Mouse (Mus musculus): ENCODE results near the gene Opn3. TPM values are rescaled to one million over a fixed set of nuclear protein-coding genes. Genes with fewer than 3 reads are reported as not detected.

The Opn3 gene
- total and polyA plus RNA-seq, 2 experiments from 2014 or later = 6.7 to 22.0 TPM

DNA sequence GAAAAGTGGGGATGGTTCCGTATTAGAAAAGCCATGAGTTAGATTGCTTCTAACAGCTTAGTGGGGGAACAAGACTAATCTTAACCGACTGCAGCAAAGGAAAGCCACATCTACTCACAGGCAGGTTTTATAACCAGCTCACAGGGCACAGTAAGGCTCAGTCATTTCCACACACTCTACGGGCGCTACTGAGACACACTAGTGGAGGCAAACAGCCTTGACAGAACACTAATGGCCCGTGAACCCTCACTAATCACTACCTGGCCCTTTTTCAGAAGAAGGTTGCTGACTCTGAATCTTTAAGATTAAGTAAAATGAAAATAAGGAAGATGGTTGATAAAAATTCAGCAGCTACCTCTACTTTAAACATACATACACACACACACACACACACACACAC lies 15.0 kb upstream of the Opn3 start:
- ATAC-seq (ENCODE audit: insufficient read depth, low read depth) (no peak), DNase-seq (ENCODE audit: low spot score) (no peak)
- 73% methylated on average over 5 of the region's 5 CpGs for WGBS
- Histone ChIP-seq H3K9ac (replicated peaks; ENCODE audit: low read depth, low read length) (no peak overlapping the region), H3K36me3 (replicated peaks; ENCODE audit: control insufficient read depth, insufficient read depth, low read length) (no peaks in the 10 kb centered on the region), H3K4me2 (ENCODE audit: low read depth, low read length) (no peak overlapping the region), H3K9me3 (replicated peaks; ENCODE audit: control insufficient read depth, low read length) (no peaks in the 10 kb centered on the region), H3K27me3 (ENCODE audit: control insufficient read depth, insufficient read depth, low read length) (no peaks in the 10 kb centered on the region), H3K4me3 (ENCODE audit: low read depth, low read length) (no peak overlapping the region), H3K27ac (ENCODE audit: low read depth) (no peak overlapping the region), H3K4me1 (ENCODE audit: control insufficient read depth, insufficient read depth) (no peaks in the 10 kb centered on the region)
- TF ChIP-seq EP300 (IDR thresholded peaks at IDR 0.05; ENCODE audit: low read depth) (no peak), CTCF (IDR thresholded peaks at IDR 0.05; ENCODE audit: low read depth) (no peak)

GRCm38 (mm10) chr1:175701145-175701544 lies 8.6 kb upstream of the Opn3 start:
- TF ChIP-seq EP300 (IDR thresholded peaks at IDR 0.05; ENCODE audit: low read depth) (no peak), CTCF (IDR thresholded peaks at IDR 0.05; ENCODE audit: low read depth) (no peak)
- Histone ChIP-seq H3K9me3 (replicated peaks; ENCODE audit: control insufficient read depth, low read length) (no peaks in the 10 kb centered on the region), H3K36me3 (replicated peaks; ENCODE audit: control insufficient read depth, insufficient read depth, low read length) (no peaks in the 10 kb centered on the region), H3K27ac (ENCODE audit: low read depth) (no peak overlapping the region), H3K4me2 (ENCODE audit: low read depth, low read length) (no peak overlapping the region), H3K4me1 (ENCODE audit: control insufficient read depth, insufficient read depth) (no peaks in the 10 kb centered on the region), H3K4me3 (ENCODE audit: low read depth, low read length) (no peak overlapping the region), H3K27me3 (ENCODE audit: control insufficient read depth, insufficient read depth, low read length) (no peaks in the 10 kb centered on the region), H3K9ac (replicated peaks; ENCODE audit: low read depth, low read length) (no peak overlapping the region)
- WGBS = 61% methylated on average over 4 of the region's 4 CpGs
- ATAC-seq (ENCODE audit: insufficient read depth, low read depth) (no peak), DNase-seq (ENCODE audit: low spot score) (no peak)

GRCm38 (mm10) chr1:175699796-175700195 lies 7.2 kb upstream of the Opn3 start:
- Histone ChIP-seq H3K36me3 (replicated peaks; ENCODE audit: control insufficient read depth, insufficient read depth, low read length) (no peaks in the 10 kb centered on the region), H3K4me3 (ENCODE audit: low read depth, low read length) (no peak overlapping the region), H3K4me2 (ENCODE audit: low read depth, low read length) (no peak overlapping the region), H3K9me3 (replicated peaks; ENCODE audit: control insufficient read depth, low read length) (no peaks in the 10 kb centered on the region), H3K9ac (replicated peaks; ENCODE audit: low read depth, low read length) (no peak overlapping the region), H3K4me1 (ENCODE audit: control insufficient read depth, insufficient read depth) (no peaks in the 10 kb centered on the region), H3K27ac (ENCODE audit: low read depth) (no peak overlapping the region), H3K27me3 (ENCODE audit: control insufficient read depth, insufficient read depth, low read length) (no peaks in the 10 kb centered on the region)
- WGBS = 22% methylated on average over 4 of the region's 4 CpGs
- DNase-seq (ENCODE audit: low spot score) = no peak
- TF ChIP-seq EP300 (IDR thresholded peaks at IDR 0.05; ENCODE audit: low read depth) = no peak
- no peak for TF ChIP-seq CTCF (IDR thresholded peaks at IDR 0.05; ENCODE audit: low read depth)
- no peak for ATAC-seq (ENCODE audit: insufficient read depth, low read depth)

GRCm38 (mm10) chr1:175699375-175699774 lies 6.8 kb upstream of the Opn3 start:
- no peaks in the 10 kb centered on the region for H3K27me3 ChIP-seq (ENCODE audit: control insufficient read depth, insufficient read depth, low read length)
- no peaks in the 10 kb centered on the region for H3K9me3 ChIP-seq (replicated peaks; ENCODE audit: control insufficient read depth, low read length)
- no peaks in the 10 kb centered on the region for H3K4me1 ChIP-seq (ENCODE audit: control insufficient read depth, insufficient read depth)
- H3K36me3 ChIP-seq (replicated peaks; ENCODE audit: control insufficient read depth, insufficient read depth, low read length) = no peaks in the 10 kb centered on the region
- TF ChIP-seq EP300 (IDR thresholded peaks at IDR 0.05; ENCODE audit: low read depth) (no peak), CTCF (IDR thresholded peaks at IDR 0.05; ENCODE audit: low read depth) (no peak)
- H3K9ac ChIP-seq (replicated peaks; ENCODE audit: low read depth, low read length) = no peak overlapping the region
- H3K4me3 ChIP-seq (ENCODE audit: low read depth, low read length) = no peak overlapping the region
- no peak overlapping the region for H3K4me2 ChIP-seq (ENCODE audit: low read depth, low read length)
- DNase-seq (ENCODE audit: low spot score) (no peak), ATAC-seq (ENCODE audit: insufficient read depth, low read depth) (no peak)
- 44% methylated on average over 3 of the region's 3 CpGs for WGBS
- no peak overlapping the region for H3K27ac ChIP-seq (ENCODE audit: low read depth)

DNA sequence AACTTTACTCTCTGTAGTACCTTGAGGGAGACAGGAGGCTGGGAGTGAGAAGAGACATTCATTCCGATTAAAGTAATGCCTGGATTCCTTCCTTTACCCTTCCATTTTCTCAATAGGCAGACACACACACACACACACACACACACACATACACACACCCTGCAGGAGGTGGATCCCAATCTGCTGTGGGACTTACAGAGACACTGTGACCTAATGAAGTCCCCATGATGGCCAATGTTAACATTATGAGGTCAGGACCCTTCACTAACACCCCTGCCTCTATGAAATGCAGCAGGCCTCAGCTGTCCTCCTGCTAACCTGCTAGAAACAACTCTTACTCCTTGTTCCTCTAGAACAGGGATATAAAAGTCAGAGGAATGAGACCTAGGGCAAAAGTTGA lies 5.7 kb upstream of the Opn3 start, which contains the start of gene Wdr64:
TSS of gene Wdr64 (plus strand) at position 301 of the 400 bp plus-strand sequence.
- ATAC-seq (ENCODE audit: insufficient read depth, low read depth) (no peak), DNase-seq (ENCODE audit: low spot score) (no peak)
- H3K27ac ChIP-seq (ENCODE audit: low read depth) = no peak within 1 kb of the TSS
- no peaks in the 10 kb centered on the region for H3K36me3 ChIP-seq (replicated peaks; ENCODE audit: control insufficient read depth, insufficient read depth, low read length)
- H3K9ac ChIP-seq (replicated peaks; ENCODE audit: low read depth, low read length) = no peak within 1 kb of the TSS
- H3K4me2 ChIP-seq (ENCODE audit: low read depth, low read length) = no peak within 1 kb of the TSS
- no peaks in the 10 kb centered on the region for H3K27me3 ChIP-seq (ENCODE audit: control insufficient read depth, insufficient read depth, low read length)
- H3K4me1 ChIP-seq (ENCODE audit: control insufficient read depth, insufficient read depth) = peaks cover 8% of the 10 kb centered on the region
- 70% methylated on average over 1 of the region's 1 CpGs for WGBS
- TF ChIP-seq EP300 (IDR thresholded peaks at IDR 0.05; ENCODE audit: low read depth) (no peak), CTCF (IDR thresholded peaks at IDR 0.05; ENCODE audit: low read depth) (no peak)
- H3K9me3 ChIP-seq (replicated peaks; ENCODE audit: control insufficient read depth, low read length) = no peaks in the 10 kb centered on the region
- H3K4me3 ChIP-seq (ENCODE audit: low read depth, low read length) = no peak within 1 kb of the TSS

DNA sequence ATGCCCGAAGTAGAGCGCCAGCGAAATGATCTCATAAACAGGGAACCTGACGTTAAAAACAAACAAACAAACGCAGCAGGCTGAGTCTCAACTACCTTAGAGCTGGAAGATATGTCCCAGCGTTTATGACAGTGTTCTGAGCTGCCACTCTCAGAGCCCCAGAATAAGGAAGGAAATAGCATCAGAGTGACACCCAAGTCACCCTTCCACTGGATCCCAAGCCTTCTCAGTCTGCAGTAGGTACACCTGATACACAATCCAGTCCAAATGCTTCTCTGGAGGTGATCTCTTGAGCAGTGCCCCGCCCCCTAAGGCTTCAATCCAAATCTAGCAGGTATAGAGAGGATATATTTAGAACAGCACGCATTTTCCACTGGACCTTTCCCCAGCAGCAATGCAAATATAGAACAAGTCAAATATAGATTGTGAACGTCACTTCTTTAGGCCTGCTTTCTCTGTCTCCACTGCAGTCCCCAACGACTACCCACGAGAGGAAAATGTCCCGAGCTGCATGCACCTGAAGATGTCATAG lies 919 bp upstream of the Opn3 start:
- peak overlapping the region; percentile 45 for H3K9ac ChIP-seq (replicated peaks; ENCODE audit: low read depth, low read length)
- peak overlapping the region; percentile 91 for H3K4me3 ChIP-seq (ENCODE audit: low read depth, low read length)
- TF ChIP-seq CTCF (IDR thresholded peaks at IDR 0.05; ENCODE audit: low read depth) = no peak
- TF ChIP-seq EP300 (IDR thresholded peaks at IDR 0.05; ENCODE audit: low read depth) = no peak
- H3K4me1 ChIP-seq (ENCODE audit: control insufficient read depth, insufficient read depth) = peaks cover 31% of the 10 kb centered on the region
- DNase-seq (ENCODE audit: low spot score) (peak; percentile 36), ATAC-seq (ENCODE audit: insufficient read depth, low read depth) (no peak)
- H3K36me3 ChIP-seq (replicated peaks; ENCODE audit: control insufficient read depth, insufficient read depth, low read length) = no peaks in the 10 kb centered on the region
- H3K27ac ChIP-seq (ENCODE audit: low read depth) = peak overlapping the region; percentile 69
- H3K9me3 ChIP-seq (replicated peaks; ENCODE audit: control insufficient read depth, low read length) = no peaks in the 10 kb centered on the region
- H3K4me2 ChIP-seq (ENCODE audit: low read depth, low read length) = peak overlapping the region; percentile 98
- H3K27me3 ChIP-seq (ENCODE audit: control insufficient read depth, insufficient read depth, low read length) = no peaks in the 10 kb centered on the region
- WGBS = 18% methylated on average over 12 of the region's 12 CpGs
